Mouse (Mus musculus) limb, embryonic 13.5 days (tissue): ENCODE measurements around the gene Tex261. TPM values are rescaled to one million over a fixed set of nuclear protein-coding genes. Genes with fewer than 3 reads are reported as not detected.
"Not testable (repeated sequence)": the region's sequence is repeated elsewhere in the genome, so short reads cannot be mapped to it uniquely, and the experiment has no call there.

Source experiments
- ATAC-seq: fragments of 200-750 bp; cut with Nextera tagmentation; 2 replicates; pipeline ENCODE4 v1.8.0; 2017; ENCODE audit warnings: low read depth, moderate number of reproducible peaks, moderate TSS enrichment; ENCODE audit not compliant: low FRiP score
- H3K27ac ChIP-seq: fragments of 300-500 bp; sonication (generic); 2 replicates; pipeline ENCODE4 v1.5.1; 2015; ENCODE audit warnings: inconsistent platforms, mild to moderate bottlenecking, moderate library complexity
- H3K27me3 ChIP-seq: fragments of 300-500 bp; sonication (generic); 2 replicates; pipeline ENCODE4 v1.6.1; 2015; ENCODE audit warnings: mild to moderate bottlenecking, inconsistent platforms
- H3K36me3 ChIP-seq: fragments of 300-500 bp; sonication (generic); 2 replicates; pipeline ENCODE4 v1.6.1; 2015; ENCODE audit warnings: inconsistent platforms, mild to moderate bottlenecking, moderate library complexity
- H3K4me1 ChIP-seq: fragments of 300-500 bp; sonication (generic); 2 replicates; pipeline ENCODE4 v1.6.1; 2015; ENCODE audit warnings: inconsistent platforms
- H3K4me2 ChIP-seq: fragments of 300-500 bp; sonication (generic); replicated peaks from 2 replicates; pipeline ENCODE4 v1.6.1; 2015; ENCODE audit warnings: inconsistent platforms, mild to moderate bottlenecking, moderate library complexity
- H3K4me3 ChIP-seq: fragments of 300-500 bp; sonication (generic); 2 replicates; pipeline ENCODE4 v1.5.1; 2015; ENCODE audit warnings: moderate library complexity, mild to moderate bottlenecking, inconsistent platforms
- H3K9ac ChIP-seq: fragments of 300-500 bp; sonication (generic); 2 replicates; pipeline ENCODE4 v1.6.1; 2015; ENCODE audit warnings: mild to moderate bottlenecking, inconsistent platforms
- H3K9me3 ChIP-seq: fragments of 300-500 bp; sonication (generic); 2 replicates; pipeline ENCODE4 v1.6.1; 2016; ENCODE audit warnings: inconsistent platforms
- WGBS: fragments of 180-500 bp; shearing (Covaris S2); methylation state at CpG from one replicate; pipeline ENCODE4 v1.1.7; 2015; 5-methylcytosine and 5-hydroxymethylcytosine counted together
- polyA plus RNA-seq: library from polyadenylated mRNA; unstranded; fragments of >200 nt; fragmentation: Nextera tagmentation; extraction: Ambion mirVana; gene quantifications from 2 replicates; pipeline ENCODE4 v1.2.1, GENCODE M21; 2015

Gene Tex261
- polyA plus RNA-seq, 1 experiment from 2014 or later: 96.2 TPM

DNA sequence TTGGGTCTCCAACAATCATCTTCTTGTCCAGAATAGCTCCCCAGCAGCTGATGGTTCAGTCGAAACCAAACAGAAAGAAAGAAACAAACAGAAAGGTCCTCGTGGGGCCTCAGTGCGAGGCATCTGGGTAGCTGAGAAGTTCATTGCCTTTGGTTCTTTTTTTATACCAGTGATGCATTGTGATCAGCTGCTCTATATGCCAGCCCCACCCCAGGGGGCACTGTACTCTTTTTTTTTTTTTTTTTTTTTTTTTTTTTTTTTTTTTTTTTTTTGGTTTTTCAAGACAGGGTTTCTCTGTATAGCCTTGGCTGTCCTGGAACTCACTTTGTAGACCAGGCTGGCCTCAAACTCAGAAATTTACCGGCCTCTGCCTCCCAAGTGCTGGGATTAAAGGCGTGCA is 14.9 kb upstream of the Tex261 start:
- not testable (repeated sequence) for H3K9me3 ChIP-seq, H3K9ac ChIP-seq, H3K27me3 ChIP-seq, H3K27ac ChIP-seq, H3K4me1 ChIP-seq, H3K36me3 ChIP-seq, H3K4me2 ChIP-seq, H3K4me3 ChIP-seq, ATAC-seq
- WGBS: 80% methylated on average over 5 of the region's 5 CpGs

GRCm38 (mm10) chr6:83788554-83788953 is 12.9 kb upstream of the Tex261 start:
- Histone ChIP-seq H3K4me2 (no peak overlapping the region), H3K27ac (no peak overlapping the region), H3K27me3 (no peaks in the 10 kb centered on the region), H3K9me3 (no peaks in the 10 kb centered on the region), H3K36me3 (no peaks in the 10 kb centered on the region), H3K9ac (no peak overlapping the region), H3K4me3 (no peak overlapping the region), H3K4me1 (no peaks in the 10 kb centered on the region)
- WGBS: 79% methylated on average over 7 of the region's 7 CpGs
- no peak for ATAC-seq

- H3K36me3 ChIP-seq: no peaks in the 10 kb centered on the region
- no peak overlapping the region for H3K9ac ChIP-seq
- no peaks in the 10 kb centered on the region for H3K4me1 ChIP-seq
- no peaks in the 10 kb centered on the region for H3K27me3 ChIP-seq
- no peak overlapping the region for H3K4me3 ChIP-seq
- WGBS: 79% methylated on average over 3 of the region's 3 CpGs
- ATAC-seq: no peak
- no peaks in the 10 kb centered on the region for H3K9me3 ChIP-seq
- no peak overlapping the region for H3K4me2 ChIP-seq
- no peak overlapping the region for H3K27ac ChIP-seq
These were observed 10.8 kb upstream of the Tex261 start for GRCm38 (mm10) chr6:83786426-83786825.

GRCm38 (mm10) chr6:83779026-83779425 is 3.4 kb upstream of the Tex261 start:
- H3K27me3 ChIP-seq: no peaks in the 10 kb centered on the region
- H3K4me1 ChIP-seq: peaks cover 10% of the 10 kb centered on the region
- WGBS: 7% methylated on average over 5 of the region's 5 CpGs
- no peak overlapping the region for H3K27ac ChIP-seq
- ATAC-seq: no peak
- H3K9ac ChIP-seq: no peak overlapping the region
- no peak overlapping the region for H3K4me3 ChIP-seq
- no peak overlapping the region for H3K4me2 ChIP-seq
- H3K36me3 ChIP-seq: no peaks in the 10 kb centered on the region
- H3K9me3 ChIP-seq: no peaks in the 10 kb centered on the region

- 76% methylated on average over 7 of the region's 7 CpGs for WGBS
- Histone ChIP-seq H3K36me3 (peaks cover 4% of the 10 kb centered on the region), H3K4me3 (no peak overlapping the region), H3K9me3 (no peaks in the 10 kb centered on the region), H3K9ac (no peak overlapping the region), H3K4me2 (no peak overlapping the region), H3K27ac (no peak overlapping the region), H3K27me3 (no peaks in the 10 kb centered on the region), H3K4me1 (peaks cover 17% of the 10 kb centered on the region)
- ATAC-seq: no peak
These were observed 2.7 kb upstream of the Tex261 start for GRCm38 (mm10) chr6:83778306-83778705.

GRCm38 (mm10) chr6:83774781-83775563 is 641 bp downstream of the Tex261 start:
- ATAC-seq: no peak
- no peaks in the 10 kb centered on the region for H3K27me3 ChIP-seq
- H3K36me3 ChIP-seq: peaks cover 35% of the 10 kb centered on the region
- peak overlapping the region; percentile 97 for H3K9ac ChIP-seq
- no peaks in the 10 kb centered on the region for H3K9me3 ChIP-seq
- peaks cover 18% of the 10 kb centered on the region for H3K4me1 ChIP-seq
- peak overlapping the region; percentile 80; the same call in 1 of the 2 replicates for H3K27ac ChIP-seq
- H3K4me2 ChIP-seq: peak overlapping the region; percentile 88
- WGBS: 1% methylated on average over 14 of the region's 14 CpGs
- H3K4me3 ChIP-seq: peak overlapping the region; percentile 94

- no peak for ATAC-seq
- H3K4me3 ChIP-seq: peak overlapping the region; percentile 94
- 56% methylated on average over 8 of the region's 9 CpGs for WGBS
These were observed 1.5 kb downstream of the Tex261 start for GRCm38 (mm10) chr6:83774126-83774525.

DNA sequence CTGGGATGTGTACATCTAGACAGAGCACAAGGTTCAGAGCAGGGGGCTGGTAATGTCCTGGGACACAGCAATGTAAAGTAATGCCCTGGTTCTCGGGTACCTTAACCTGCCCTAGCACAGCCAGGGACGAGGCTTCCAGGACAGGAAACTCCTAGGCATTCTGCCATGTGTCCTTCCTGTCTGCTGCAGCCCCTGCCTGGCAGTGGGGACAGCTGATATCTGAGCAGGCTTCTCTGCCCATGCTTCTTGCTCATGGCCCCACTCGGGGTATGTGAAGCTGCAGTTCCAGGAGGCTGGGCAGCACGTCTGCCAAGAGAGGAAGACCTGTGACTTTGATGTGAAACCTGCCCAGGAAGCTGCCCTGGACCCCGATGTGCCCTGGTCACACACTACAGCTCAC is 7.1 kb downstream of the Tex261 start:
- 82% methylated on average over 5 of the region's 5 CpGs for WGBS
- peaks cover 2% of the 10 kb centered on the region; the same call in 1 of the 2 replicates for H3K4me1 ChIP-seq
- H3K4me3 ChIP-seq: no peak overlapping the region
- no peak overlapping the region for H3K9ac ChIP-seq
- H3K27me3 ChIP-seq: peaks cover 18% of the 10 kb centered on the region
- peaks cover 54% of the 10 kb centered on the region for H3K36me3 ChIP-seq
- H3K4me2 ChIP-seq: no peak overlapping the region
- no peaks in the 10 kb centered on the region for H3K9me3 ChIP-seq
- no peak overlapping the region for H3K27ac ChIP-seq
- no peak for ATAC-seq

More at GRCm38 (mm10) chr6:83774126-83774525, 1.5 kb downstream of the Tex261 start:
- Histone ChIP-seq H3K4me2 (peak overlapping the region; percentile 88), H3K27me3 (no peaks in the 10 kb centered on the region), H3K36me3 (peaks cover 44% of the 10 kb centered on the region), H3K9ac (peak overlapping the region; percentile 97; the same call in 1 of the 2 replicates), H3K9me3 (no peaks in the 10 kb centered on the region), H3K27ac (no peak overlapping the region), H3K4me1 (peaks cover 18% of the 10 kb centered on the region)

- no peak for ATAC-seq
- Histone ChIP-seq H3K9me3 (no peaks in the 10 kb centered on the region), H3K27ac (no peak overlapping the region), H3K9ac (no peak overlapping the region), H3K36me3 (peaks cover 39% of the 10 kb centered on the region), H3K4me1 (peaks cover 9% of the 10 kb centered on the region), H3K27me3 (peaks cover 33% of the 10 kb centered on the region), H3K4me3 (no peak overlapping the region), H3K4me2 (no peak overlapping the region)
- 87% methylated on average over 3 of the region's 3 CpGs for WGBS
These were observed 8.6 kb downstream of the Tex261 start for GRCm38 (mm10) chr6:83766982-83767381.

DNA sequence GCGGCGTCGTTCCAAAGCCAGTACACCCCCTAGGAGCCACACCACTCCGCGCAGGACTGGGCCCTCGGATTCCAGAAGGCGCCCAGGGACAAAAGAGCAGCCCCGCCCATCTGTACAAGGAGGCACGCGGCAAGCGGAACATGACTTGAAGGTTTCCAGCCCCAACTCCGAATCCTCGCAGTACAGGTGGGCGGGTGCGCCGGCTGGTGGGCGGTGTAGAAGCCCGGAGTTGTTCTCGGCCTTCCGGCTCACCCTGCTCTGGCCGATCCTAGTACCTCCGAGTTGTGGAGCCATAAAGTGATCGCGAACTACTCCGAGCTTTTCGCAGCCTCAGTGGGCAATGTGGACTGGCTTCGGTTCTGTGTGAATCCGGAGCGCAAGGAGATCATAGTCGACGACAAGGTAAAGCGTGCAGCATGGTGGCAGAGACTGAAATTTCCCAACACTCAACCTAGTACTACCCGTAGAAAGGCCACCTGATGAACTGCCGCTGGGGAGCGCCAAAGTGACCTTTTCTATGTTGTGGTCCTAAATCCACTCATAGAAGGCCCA is 12.7 kb downstream of the Tex261 start:
- WGBS: 1% methylated on average over 35 of the region's 35 CpGs
- Histone ChIP-seq H3K27me3 (peaks cover 67% of the 10 kb centered on the region), H3K27ac (no peak overlapping the region), H3K9ac (peak overlapping the region; percentile 40; the same call in 1 of the 2 replicates), H3K9me3 (no peaks in the 10 kb centered on the region), H3K4me3 (peak overlapping the region; percentile 41), H3K4me2 (peak overlapping the region; percentile 70), H3K4me1 (peaks cover 13% of the 10 kb centered on the region), H3K36me3 (peaks cover 2% of the 10 kb centered on the region; the same call in 1 of the 2 replicates)
- peak; percentile 79 for ATAC-seq

GRCm38 (mm10) chr6:83762344-83762743 is 13.3 kb downstream of the Tex261 start, which contains the start of gene Ankrd53:
TSS of gene Ankrd53 (plus strand) at chr6:83762644.
- Histone ChIP-seq H3K36me3 (no peaks in the 10 kb centered on the region), H3K4me2 (peak within 1 kb of the TSS; percentile 70), H3K4me3 (peak within 1 kb of the TSS; percentile 41), H3K4me1 (peaks cover 14% of the 10 kb centered on the region), H3K27me3 (peaks cover 73% of the 10 kb centered on the region), H3K9ac (peak within 1 kb of the TSS; percentile 40; the same call in 1 of the 2 replicates), H3K27ac (no peak within 1 kb of the TSS), H3K9me3 (no peaks in the 10 kb centered on the region)
- ATAC-seq: no peak
- 23% methylated on average over 6 of the region's 6 CpGs for WGBS

- H3K4me2 ChIP-seq: no peak overlapping the region
- 73% methylated on average over 9 of the region's 9 CpGs for WGBS
- peaks cover 5% of the 10 kb centered on the region; the same call in 1 of the 2 replicates for H3K4me1 ChIP-seq
- no peaks in the 10 kb centered on the region for H3K9me3 ChIP-seq
- no peak overlapping the region for H3K4me3 ChIP-seq
- peaks cover 90% of the 10 kb centered on the region for H3K27me3 ChIP-seq
- H3K9ac ChIP-seq: no peak overlapping the region
- H3K36me3 ChIP-seq: no peaks in the 10 kb centered on the region
- H3K27ac ChIP-seq: no peak overlapping the region
- no peak for ATAC-seq
These were observed 19.6 kb downstream of the Tex261 start for GRCm38 (mm10) chr6:83756051-83756450.
